Mouse (Mus musculus): Measurements from ENCODE around the gene Myo5c.

DNA sequence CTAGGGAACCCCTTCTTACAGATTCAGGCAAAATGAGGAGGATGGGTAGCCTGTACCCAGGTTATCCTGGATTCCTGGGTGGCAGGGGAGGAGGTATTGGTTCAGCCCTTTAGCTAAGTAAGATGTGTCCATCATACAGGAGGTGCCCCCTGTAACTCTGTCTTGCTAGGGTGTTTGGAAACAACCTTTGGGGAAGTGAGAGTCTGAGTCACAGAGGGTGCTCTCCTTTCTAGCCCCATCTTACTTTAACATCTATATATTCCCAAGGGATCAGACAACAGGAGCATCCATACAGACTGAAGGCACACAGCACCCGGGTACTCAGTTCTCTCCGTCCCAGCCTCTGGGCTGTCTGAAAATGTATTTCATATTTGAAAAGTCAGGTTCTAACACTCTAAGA is 50.4 kb downstream of the Myo5c start:
- TF ChIP-seq CTCF (IDR thresholded peaks at IDR 0.05; ENCODE audit: borderline replicate concordance, insufficient read depth, low read depth, low read length) (no peak), POLR2A (IDR thresholded peaks at IDR 0.05; ENCODE audit: borderline replicate concordance, insufficient read depth, low read length) (no peak)

All from cerebellum, adult 2 months (tissue).